Mouse (Mus musculus) inflammation-experienced regulatory T-cells, adult 6 months (primary cell): ENCODE measurements around the gene Efr3b. TPM values are rescaled to one million over a fixed set of nuclear protein-coding genes. Genes with fewer than 3 reads are reported as not detected.

ENCODE experiments used
- polyA plus RNA-seq, 3 experiments: library from polyadenylated mRNA; unstranded; fragments of 100-300 nt; shearing (Covaris generic); gene quantifications; one replicate each; pipeline ENCODE4 v1.2.1; 2017

Efr3b gene
- polyA plus RNA-seq, 3 experiments from 2014 or later, result 0.29 to 0.43 TPM; not detected in 1

Other genes with a start within 250 kb of the Efr3b start
- gene Dnmt3a, start 232.9 kb downstream of the Efr3b start, polyA plus RNA-seq, result 10 to 100 TPM; 16.8 to 25.5 (median 23.8) TPM
- 1 to 10 TPM; 1.3 to 2.6 (median 1.4) TPM for gene Pomc, start 84.0 kb downstream of the Efr3b start, polyA plus RNA-seq
- 1 to 10 TPM; 1.5 to 3.3 (median 2.9) TPM for gene Dnajc27, start 43.7 kb upstream of the Efr3b start, polyA plus RNA-seq
- 1 to 10 TPM; 2.1 to 5.9 (median 2.9) TPM for gene Adcy3, start 94.2 kb upstream of the Efr3b start, polyA plus RNA-seq
- 1 to 10 TPM; 3.1 to 6.2 (median 3.3) TPM for gene Ptrhd1, start 195.1 kb upstream of the Efr3b start, polyA plus RNA-seq
- gene Cenpo, start 195.4 kb upstream of the Efr3b start, polyA plus RNA-seq, result 10 to 100 TPM; 20.3 to 31.7 (median 20.6) TPM